Mouse (Mus musculus): Measurements from ENCODE around the gene Ncoa3. TPM values are rescaled to one million over a fixed set of nuclear protein-coding genes. Genes with fewer than 3 reads are reported as not detected.

The Ncoa3 gene
- total RNA-seq, 1 experiment = 83.4 TPM

GRCm38 (mm10) chr2:166062008-166062407, 69.6 kb downstream of the Ncoa3 start:
- no peak for DNase-seq (ENCODE audit: low read depth, low spot score)
- TF ChIP-seq ZC3H11A (IDR thresholded peaks at IDR 0.05; ENCODE audit: borderline replicate concordance, low read depth, low read length) = no peak
- no peak for TF ChIP-seq MAFK (IDR thresholded peaks at IDR 0.05; ENCODE audit: insufficient read depth, low read depth, low read length)
- no peak for TF ChIP-seq ZNF384 (IDR thresholded peaks at IDR 0.05; ENCODE audit: low read depth, low read length)
- no peak for TF ChIP-seq CHD2 (IDR thresholded peaks at IDR 0.05; ENCODE audit: low read depth, low read length)
- no peak for TF ChIP-seq HCFC1 (IDR thresholded peaks at IDR 0.05; ENCODE audit: borderline replicate concordance, insufficient read depth, low read length)
- Histone ChIP-seq H3K4me1 (ENCODE audit: control insufficient read depth in 2 of 2, insufficient read depth in 2 of 2, low read length in 2 of 2, poor library complexity in 1 of 2) (peaks cover 0 to 15% of the 10 kb centered on the region in 2 experiments; a peak in 3 of 4 replicates), H3K4me3 (ENCODE audit: insufficient read depth in 1 of 2, low read depth in 1 of 2, low read length in 2 of 2, poor library complexity in 1 of 2, severe bottlenecking in 1 of 2) (no peak overlapping the region), H3K27ac (ENCODE audit: insufficient read depth, low read depth, low read length, poor library complexity, severe bottlenecking) (no peak overlapping the region), H3K9me3 (ENCODE audit: control insufficient read depth, insufficient read depth, low read depth, low read length) (no peaks in the 10 kb centered on the region), H3K36me3 (ENCODE audit: control insufficient read depth, insufficient read depth, low read length, poor library complexity, severe bottlenecking) (peaks cover 56% of the 10 kb centered on the region), H3K9ac (ENCODE audit: insufficient read depth, low read depth, low read length, poor library complexity, severe bottlenecking) (no peak overlapping the region)
- in situ Hi-C loops (cut with MboI; ENCODE audit: low sequenced_read_pairs in 2 of 2, unreplicated experiment in 2 of 2) = no loop called here

GRCm38 (mm10) chr2:166062431-166062830, 70.0 kb downstream of the Ncoa3 start:
- DNase-seq (ENCODE audit: low read depth, low spot score) = no peak
- TF ChIP-seq ZNF384 (IDR thresholded peaks at IDR 0.05; ENCODE audit: low read depth, low read length) = no peak
- no peak for TF ChIP-seq HCFC1 (IDR thresholded peaks at IDR 0.05; ENCODE audit: borderline replicate concordance, insufficient read depth, low read length)
- no peak for TF ChIP-seq ZC3H11A (IDR thresholded peaks at IDR 0.05; ENCODE audit: borderline replicate concordance, low read depth, low read length)
- no peak for TF ChIP-seq CHD2 (IDR thresholded peaks at IDR 0.05; ENCODE audit: low read depth, low read length)
- no peak for TF ChIP-seq MAFK (IDR thresholded peaks at IDR 0.05; ENCODE audit: insufficient read depth, low read depth, low read length)
- Histone ChIP-seq H3K4me3 (ENCODE audit: insufficient read depth in 1 of 2, low read depth in 1 of 2, low read length in 2 of 2, poor library complexity in 1 of 2, severe bottlenecking in 1 of 2) (no peak overlapping the region), H3K36me3 (ENCODE audit: control insufficient read depth, insufficient read depth, low read length, poor library complexity, severe bottlenecking) (peaks cover 58% of the 10 kb centered on the region), H3K4me1 (ENCODE audit: control insufficient read depth in 2 of 2, insufficient read depth in 2 of 2, low read length in 2 of 2, poor library complexity in 1 of 2) (peaks cover 0 to 19% of the 10 kb centered on the region in 2 experiments; a peak in 3 of 4 replicates), H3K9me3 (ENCODE audit: control insufficient read depth, insufficient read depth, low read depth, low read length) (no peaks in the 10 kb centered on the region), H3K9ac (ENCODE audit: insufficient read depth, low read depth, low read length, poor library complexity, severe bottlenecking) (no peak overlapping the region), H3K27ac (ENCODE audit: insufficient read depth, low read depth, low read length, poor library complexity, severe bottlenecking) (no peak overlapping the region)
- in situ Hi-C loops (cut with MboI; ENCODE audit: low sequenced_read_pairs in 2 of 2, unreplicated experiment in 2 of 2) = no loop called here

- peaks cover 0 to 29% of the 10 kb centered on the region in 2 experiments; a peak in 3 of 4 replicates for H3K4me1 ChIP-seq (ENCODE audit: control insufficient read depth in 2 of 2, insufficient read depth in 2 of 2, low read length in 2 of 2, poor library complexity in 1 of 2)
- in situ Hi-C loops (cut with MboI; ENCODE audit: low sequenced_read_pairs in 2 of 2, unreplicated experiment in 2 of 2) = no loop called here
- no peak overlapping the region for H3K9ac ChIP-seq (ENCODE audit: insufficient read depth, low read depth, low read length, poor library complexity, severe bottlenecking)
- H3K36me3 ChIP-seq (ENCODE audit: control insufficient read depth, insufficient read depth, low read length, poor library complexity, severe bottlenecking) = peaks cover 71% of the 10 kb centered on the region
- H3K4me3 ChIP-seq (ENCODE audit: insufficient read depth in 1 of 2, low read depth in 1 of 2, low read length in 2 of 2, poor library complexity in 1 of 2, severe bottlenecking in 1 of 2) = no peak overlapping the region
- H3K9me3 ChIP-seq (ENCODE audit: control insufficient read depth, insufficient read depth, low read depth, low read length) = no peaks in the 10 kb centered on the region
- TF ChIP-seq CHD2 (IDR thresholded peaks at IDR 0.05; ENCODE audit: low read depth, low read length) (0 out of 2 replicates have a peak, but pooled peaks have one; percentile 18), ZC3H11A (IDR thresholded peaks at IDR 0.05; ENCODE audit: borderline replicate concordance, low read depth, low read length) (no peak), ZNF384 (IDR thresholded peaks at IDR 0.05; ENCODE audit: low read depth, low read length) (no peak), HCFC1 (IDR thresholded peaks at IDR 0.05; ENCODE audit: borderline replicate concordance, insufficient read depth, low read length) (no peak), MAFK (IDR thresholded peaks at IDR 0.05; ENCODE audit: insufficient read depth, low read depth, low read length) (no peak)
- H3K27ac ChIP-seq (ENCODE audit: insufficient read depth, low read depth, low read length, poor library complexity, severe bottlenecking) = peak overlapping the region; percentile 70; the same call in 1 of the 2 replicates
- DNase-seq (ENCODE audit: low read depth, low spot score) = no peak
These were observed 74.0 kb downstream of the Ncoa3 start for GRCm38 (mm10) chr2:166066434-166066833.

- Histone ChIP-seq H3K4me1 (ENCODE audit: control insufficient read depth in 2 of 2, insufficient read depth in 2 of 2, low read length in 2 of 2, poor library complexity in 1 of 2) (peaks cover 4 to 39% of the 10 kb centered on the region in 2 experiments), H3K4me3 (ENCODE audit: insufficient read depth in 1 of 2, low read depth in 1 of 2, low read length in 2 of 2, poor library complexity in 1 of 2, severe bottlenecking in 1 of 2) (no peak overlapping the region), H3K9ac (ENCODE audit: insufficient read depth, low read depth, low read length, poor library complexity, severe bottlenecking) (no peak overlapping the region), H3K27ac (ENCODE audit: insufficient read depth, low read depth, low read length, poor library complexity, severe bottlenecking) (no peak overlapping the region), H3K9me3 (ENCODE audit: control insufficient read depth, insufficient read depth, low read depth, low read length) (no peaks in the 10 kb centered on the region), H3K36me3 (ENCODE audit: control insufficient read depth, insufficient read depth, low read length, poor library complexity, severe bottlenecking) (peaks cover 71% of the 10 kb centered on the region)
- no peak for DNase-seq (ENCODE audit: low read depth, low spot score)
- TF ChIP-seq ZNF384 (IDR thresholded peaks at IDR 0.05; ENCODE audit: low read depth, low read length) (no peak), HCFC1 (IDR thresholded peaks at IDR 0.05; ENCODE audit: borderline replicate concordance, insufficient read depth, low read length) (no peak), MAFK (IDR thresholded peaks at IDR 0.05; ENCODE audit: insufficient read depth, low read depth, low read length) (no peak), CHD2 (IDR thresholded peaks at IDR 0.05; ENCODE audit: low read depth, low read length) (no peak), ZC3H11A (IDR thresholded peaks at IDR 0.05; ENCODE audit: borderline replicate concordance, low read depth, low read length) (no peak)
- in situ Hi-C loops (cut with MboI; ENCODE audit: low sequenced_read_pairs in 2 of 2, unreplicated experiment in 2 of 2) = no loop called here
These were observed 75.8 kb downstream of the Ncoa3 start for GRCm38 (mm10) chr2:166068261-166068660.

Measured in ES-E14 (cell line).